Mouse (Mus musculus) C2C12 (cell line): Measurements from ENCODE around the gene Chga. TPM values are rescaled to one million over a fixed set of nuclear protein-coding genes. Genes with fewer than 3 reads are reported as not detected.
A peak's percentile ranks its signal among the peaks of the same experiment; 100 is the strongest.

Experiments used
- H3K27me3 ChIP-seq: one replicate; pipeline ENCODE4 v1.6.1; 2011; ENCODE audit not compliant: control insufficient read depth, insufficient read depth, insufficient read length
- H3K36me3 ChIP-seq: one replicate; pipeline ENCODE4 v1.6.1; 2011; ENCODE audit not compliant: control insufficient read depth, insufficient read depth
- H3K4me3 ChIP-seq: one replicate; pipeline ENCODE4 v1.5.1; 2011; ENCODE audit warnings: mild to moderate bottlenecking, control low read depth; ENCODE audit not compliant: poor library complexity, insufficient read depth, severe bottlenecking
- H3K79me2 ChIP-seq: one replicate; pipeline ENCODE4 v1.6.1; 2011; ENCODE audit not compliant: control insufficient read depth, insufficient read depth
- H3K79me3 ChIP-seq: one replicate; pipeline ENCODE4 v1.6.1; 2011; ENCODE audit warnings: low read depth, control low read depth
- H3ac ChIP-seq: one replicate; pipeline ENCODE3; 2011; ENCODE audit warnings: low read depth; ENCODE audit not compliant: control insufficient read depth, insufficient read length
- CEBPB ChIP-seq: IDR thresholded peaks from one replicate; pipeline ENCODE4 v1.6.1; 2011; ENCODE audit warnings: low read depth, mild to moderate bottlenecking, control low read depth, moderate library complexity
- CTCF ChIP-seq: IDR thresholded peaks from one replicate; pipeline ENCODE4 v1.5.1; 2011; ENCODE audit not compliant: control insufficient read depth, insufficient read depth, insufficient read length
- FOSL1 ChIP-seq: IDR thresholded peaks from one replicate; pipeline ENCODE4 v1.8.0; 2011; ENCODE audit warnings: mild to moderate bottlenecking, low read length; ENCODE audit not compliant: poor library complexity, insufficient read depth, severe bottlenecking
- MAX ChIP-seq: IDR thresholded peaks from one replicate; pipeline ENCODE4 v1.6.1; 2011; ENCODE audit warnings: mild to moderate bottlenecking, control low read depth
- MYOD1 ChIP-seq: IDR thresholded peaks from one replicate; pipeline ENCODE4 v1.6.1; 2011; ENCODE audit warnings: low read depth; ENCODE audit not compliant: control insufficient read depth, insufficient read length
- MYOG ChIP-seq: IDR thresholded peaks from one replicate; pipeline ENCODE4 v1.6.1; 2011; ENCODE audit not compliant: control insufficient read depth, insufficient read length; ENCODE audit errors: extremely low read depth
- USF1 ChIP-seq: IDR thresholded peaks from one replicate; pipeline ENCODE4 v1.6.1; 2011; ENCODE audit warnings: low read depth, mild to moderate bottlenecking, control low read depth, moderate library complexity
- polyA plus RNA-seq: library from polyadenylated mRNA; unstranded; fragments of >200 nt; fragmentation: generic; extraction: Trizol; gene quantifications from one replicate; pipeline ENCODE4 v1.2.1, GENCODE M21; 2012; ENCODE audit warnings: missing spikeins

The Chga gene
- polyA plus RNA-seq, 1 experiment: 0.01 TPM

GRCm38 (mm10) chr12:102596410-102596809, 41.6 kb downstream of the Chga start:
- no peaks in the 10 kb centered on the region for H3K79me3 ChIP-seq
- H3ac ChIP-seq: no peak overlapping the region
- no peak for TF ChIP-seq CTCF
- TF ChIP-seq USF1: no peak
- no peak for TF ChIP-seq MYOG
- TF ChIP-seq CEBPB: no peak
- no peak for TF ChIP-seq MYOD1
- no peak for TF ChIP-seq FOSL1
- no peak for TF ChIP-seq MAX

GRCm38 (mm10) chr12:102597466-102597865, 42.7 kb downstream of the Chga start:
- H3K4me3 ChIP-seq: no peak overlapping the region
- no peaks in the 10 kb centered on the region for H3K27me3 ChIP-seq
- TF ChIP-seq USF1 (no peak), MYOG (no peak), MAX (no peak), CTCF (no peak), MYOD1 (no peak), FOSL1 (no peak)
- no peaks in the 10 kb centered on the region for H3K36me3 ChIP-seq
- no peak overlapping the region for H3ac ChIP-seq
- H3K79me2 ChIP-seq: no peaks in the 10 kb centered on the region
- H3K79me3 ChIP-seq: no peaks in the 10 kb centered on the region

More at GRCm38 (mm10) chr12:102596410-102596809, 41.6 kb downstream of the Chga start:
- H3K4me3 ChIP-seq: no peak overlapping the region
- H3K36me3 ChIP-seq: no peaks in the 10 kb centered on the region
- no peaks in the 10 kb centered on the region for H3K27me3 ChIP-seq
- H3K79me2 ChIP-seq: no peaks in the 10 kb centered on the region

GRCm38 (mm10) chr12:102598535-102598934, 43.8 kb downstream of the Chga start:
- Histone ChIP-seq H3K79me3 (no peaks in the 10 kb centered on the region), H3K4me3 (no peak overlapping the region), H3K36me3 (no peaks in the 10 kb centered on the region), H3ac (no peak overlapping the region), H3K79me2 (no peaks in the 10 kb centered on the region), H3K27me3 (no peaks in the 10 kb centered on the region)
- TF ChIP-seq CEBPB: no peak
- TF ChIP-seq MYOD1: no peak
- TF ChIP-seq MAX: no peak
- no peak for TF ChIP-seq FOSL1
- no peak for TF ChIP-seq MYOG
- TF ChIP-seq CTCF: no peak
- no peak for TF ChIP-seq USF1

- Histone ChIP-seq H3K4me3 (no peak overlapping the region), H3K36me3 (no peaks in the 10 kb centered on the region), H3K27me3 (no peaks in the 10 kb centered on the region), H3K79me3 (no peaks in the 10 kb centered on the region), H3K79me2 (no peaks in the 10 kb centered on the region), H3ac (no peak overlapping the region)
- no peak for TF ChIP-seq MAX
- TF ChIP-seq CEBPB: no peak
- TF ChIP-seq CTCF: no peak
- no peak for TF ChIP-seq FOSL1
- TF ChIP-seq MYOD1: no peak
- no peak for TF ChIP-seq MYOG
- TF ChIP-seq USF1: no peak
These were observed 45.0 kb downstream of the Chga start for GRCm38 (mm10) chr12:102599801-102600200.

- Histone ChIP-seq H3K36me3 (no peaks in the 10 kb centered on the region), H3K79me2 (no peaks in the 10 kb centered on the region), H3ac (no peak overlapping the region), H3K79me3 (no peaks in the 10 kb centered on the region), H3K4me3 (no peak overlapping the region), H3K27me3 (no peaks in the 10 kb centered on the region)
- no peak for TF ChIP-seq MAX
- TF ChIP-seq CEBPB: peak; percentile 71
These were observed 45.6 kb downstream of the Chga start for GRCm38 (mm10) chr12:102600345-102600744.

- no peak overlapping the region for H3ac ChIP-seq
- H3K4me3 ChIP-seq: no peak overlapping the region
- no peaks in the 10 kb centered on the region for H3K79me3 ChIP-seq
- H3K79me2 ChIP-seq: no peaks in the 10 kb centered on the region
- TF ChIP-seq FOSL1 (no peak), MYOG (no peak), CEBPB (no peak), USF1 (no peak), MYOD1 (no peak), MAX (no peak), CTCF (no peak)
- no peaks in the 10 kb centered on the region for H3K36me3 ChIP-seq
- no peaks in the 10 kb centered on the region for H3K27me3 ChIP-seq
These were observed 47.1 kb downstream of the Chga start for GRCm38 (mm10) chr12:102601847-102602246.
